Mouse (Mus musculus) layer of hippocampus, adult 9-11 months (tissue): Measurements from ENCODE around the gene Mcm2.
A peak's percentile ranks its signal among the peaks of the same experiment; 100 is the strongest.

Experiments used
- DNase-seq: peaks from one replicate; pipeline ENCODE4 v3.0.0; 2022

Mcm2 gene

DNA sequence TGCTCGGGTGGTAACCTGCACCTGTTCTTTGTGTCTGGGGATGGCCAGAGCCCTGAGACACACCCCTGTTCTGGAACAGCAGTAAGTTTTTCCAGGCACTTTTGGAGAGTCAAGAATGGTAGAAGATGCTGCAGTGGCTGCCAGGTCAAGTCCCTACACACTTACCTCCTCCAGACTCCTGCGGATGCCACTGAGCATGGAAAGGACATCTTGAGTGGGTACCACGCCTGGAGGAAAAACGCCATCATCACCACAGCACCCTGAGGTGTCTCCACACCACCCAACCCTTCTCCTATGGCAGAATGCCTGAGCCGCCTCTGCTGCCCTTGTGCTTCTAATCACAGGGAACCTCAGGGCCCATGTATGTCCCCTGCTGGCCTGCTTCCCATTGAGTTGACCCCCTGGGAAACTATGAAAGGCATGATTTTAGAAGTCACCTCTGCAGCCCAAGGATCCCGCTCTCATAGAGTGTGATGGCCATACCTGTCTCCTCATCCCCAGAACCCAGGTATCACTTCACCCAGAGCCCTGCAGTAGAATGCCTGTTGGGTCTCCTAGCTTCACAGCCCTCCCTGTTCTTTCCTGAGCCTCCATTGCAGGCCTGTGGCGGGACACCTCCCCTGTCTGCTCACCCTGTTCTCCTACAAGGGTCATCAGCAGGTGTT, 53.5 kb downstream of the Mcm2 start:
- DNase-seq, result no peak

DNA sequence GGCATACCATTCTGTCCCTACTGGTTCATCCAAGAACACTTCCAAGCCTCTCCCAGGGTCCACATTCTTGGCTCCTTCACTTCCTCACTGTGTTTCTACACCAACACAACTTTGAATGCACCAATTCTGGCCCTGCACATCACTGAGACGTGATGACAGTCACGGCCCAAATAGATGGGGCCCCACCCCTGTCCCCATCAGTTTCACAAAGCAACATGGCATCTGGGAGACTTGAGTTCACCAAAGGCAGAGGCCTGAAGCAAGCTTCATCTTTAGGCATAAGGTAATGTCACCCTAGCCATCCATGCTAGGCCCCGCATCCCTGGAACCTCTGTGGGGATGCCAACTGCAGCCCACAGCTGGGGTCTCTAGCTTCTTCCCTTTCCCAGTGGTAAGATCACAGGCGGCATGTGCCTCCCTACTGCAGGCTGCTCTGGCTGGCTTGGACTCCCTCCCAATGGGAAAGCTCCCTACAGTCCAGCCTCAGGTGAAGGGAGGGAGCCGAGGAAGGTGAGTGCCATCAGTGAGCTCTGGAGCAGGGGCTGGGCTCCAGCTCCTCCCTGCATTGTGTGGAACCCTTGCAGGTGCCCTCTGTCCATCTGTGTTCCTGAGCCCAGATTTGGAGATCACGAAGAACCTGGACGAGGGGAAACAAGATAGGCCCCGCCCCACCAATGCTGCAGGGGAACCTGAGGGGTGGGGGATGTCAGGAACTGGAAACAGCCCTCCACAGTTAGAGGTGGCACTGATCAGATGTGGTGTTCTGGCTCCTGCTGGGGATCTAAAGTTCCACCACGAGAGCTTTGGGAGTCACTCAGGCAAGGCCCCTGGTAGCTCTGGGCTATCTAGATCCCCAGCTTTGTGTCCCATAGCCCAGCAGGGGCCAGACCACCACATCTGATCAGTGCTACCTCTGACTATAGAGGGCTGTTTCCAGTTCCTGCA, 54.5 kb downstream of the Mcm2 start:
- no peak for DNase-seq

DNA sequence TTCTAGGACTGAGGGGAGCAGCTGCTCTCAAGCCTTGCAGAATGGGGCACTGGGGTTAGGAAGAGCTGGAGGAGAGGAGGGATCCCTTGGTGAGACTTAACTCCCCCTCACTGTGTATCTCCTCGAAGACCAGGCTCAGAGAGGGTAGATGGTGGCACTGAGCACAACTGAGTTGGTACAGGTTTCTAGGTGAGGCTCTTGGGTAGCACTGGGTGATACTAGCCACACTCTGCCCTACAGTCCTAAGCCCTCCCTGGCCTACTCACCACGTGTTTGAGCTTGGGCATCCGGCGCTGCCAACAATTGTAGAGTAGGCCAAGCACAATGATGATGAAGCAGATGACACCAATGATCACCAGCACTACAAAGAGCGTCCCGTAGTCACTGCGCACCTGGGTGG, 55.3 kb downstream of the Mcm2 start:
- no peak for DNase-seq

DNA sequence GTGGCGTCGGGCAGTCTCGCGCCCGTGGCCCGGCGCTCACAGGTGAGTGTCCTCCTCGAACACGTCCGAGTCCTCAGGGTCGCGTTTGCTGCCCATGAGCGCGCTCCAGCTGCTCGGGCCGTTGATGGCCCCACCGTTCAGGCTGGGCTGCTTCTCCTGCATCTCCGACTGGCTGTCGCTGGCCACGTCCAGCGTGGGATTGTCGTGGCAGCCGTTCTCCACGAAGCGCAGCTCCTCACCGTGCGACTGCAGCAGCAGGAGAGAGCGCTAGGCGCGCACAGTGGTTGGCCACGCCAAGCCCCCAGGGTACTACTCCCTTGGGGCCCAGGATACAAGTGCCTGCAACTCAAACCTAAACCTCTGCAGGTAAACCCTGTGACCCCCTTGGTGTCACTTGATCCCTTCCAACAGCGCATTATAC, 55.8 kb downstream of the Mcm2 start:
- peak; percentile 59 for DNase-seq

DNA sequence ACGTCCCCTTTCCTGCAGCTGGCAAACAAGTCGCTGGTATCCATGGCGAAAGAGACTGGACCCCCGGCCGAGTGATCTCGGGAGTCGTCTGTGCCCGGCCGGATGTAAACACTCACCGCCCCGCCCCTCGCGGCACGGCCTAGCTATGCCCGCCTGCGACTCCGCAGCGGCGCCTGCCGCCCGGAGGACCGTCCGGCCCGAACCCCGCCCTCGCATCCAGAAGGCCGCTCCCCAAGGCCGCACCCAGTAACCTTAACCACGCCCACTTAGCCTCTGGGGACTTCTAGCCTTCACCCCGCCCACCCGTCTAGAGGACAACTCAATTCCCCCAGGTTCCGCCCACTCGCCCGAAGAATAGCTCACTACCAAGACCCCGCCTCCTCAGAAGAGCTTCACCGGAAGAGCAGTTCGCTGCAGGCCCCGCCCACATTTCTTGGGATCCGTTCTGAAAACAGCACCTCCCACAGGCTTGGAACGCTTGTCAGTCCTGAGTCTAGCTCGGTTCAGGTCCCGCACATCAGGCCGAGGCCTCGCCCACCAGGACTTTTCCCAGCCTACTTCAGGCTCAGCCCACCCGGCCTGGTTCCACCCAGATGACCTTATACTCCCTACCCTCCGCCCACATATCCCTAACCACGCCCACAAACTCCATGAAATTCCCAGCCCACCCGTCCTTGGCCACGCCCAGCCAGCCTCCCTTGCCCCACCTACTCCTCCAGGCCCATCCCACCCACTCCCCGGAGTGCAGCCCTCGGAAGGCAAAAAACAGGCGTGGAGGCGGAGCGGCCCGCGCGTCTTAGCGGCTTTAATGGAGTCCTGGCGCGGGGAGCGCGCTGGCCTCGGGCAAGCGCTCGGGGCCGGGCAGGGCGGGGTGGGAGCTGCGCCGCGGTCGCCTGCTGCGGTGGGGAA, 56.5 kb downstream of the Mcm2 start, which contains the start of gene Abtb1:
Gene Abtb1, minus strand, starts transcription at position 204 of the 909 bp plus-strand sequence.
- DNase-seq, result peak; percentile 100

DNA sequence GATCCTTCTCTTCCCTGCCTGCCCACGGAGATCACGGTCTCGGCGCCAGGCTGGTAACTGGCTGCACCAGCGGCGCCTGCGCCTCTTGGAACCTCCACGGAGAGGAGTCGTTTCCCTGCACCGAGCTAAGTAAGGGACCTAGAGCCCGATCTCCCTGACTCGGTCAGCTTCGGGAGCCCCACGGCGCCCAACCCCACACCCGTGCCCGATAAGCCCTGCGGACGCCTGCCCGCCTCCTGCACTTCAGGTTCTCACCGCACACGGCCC, 57.1 kb downstream of the Mcm2 start:
- DNase-seq, result no peak

DNA sequence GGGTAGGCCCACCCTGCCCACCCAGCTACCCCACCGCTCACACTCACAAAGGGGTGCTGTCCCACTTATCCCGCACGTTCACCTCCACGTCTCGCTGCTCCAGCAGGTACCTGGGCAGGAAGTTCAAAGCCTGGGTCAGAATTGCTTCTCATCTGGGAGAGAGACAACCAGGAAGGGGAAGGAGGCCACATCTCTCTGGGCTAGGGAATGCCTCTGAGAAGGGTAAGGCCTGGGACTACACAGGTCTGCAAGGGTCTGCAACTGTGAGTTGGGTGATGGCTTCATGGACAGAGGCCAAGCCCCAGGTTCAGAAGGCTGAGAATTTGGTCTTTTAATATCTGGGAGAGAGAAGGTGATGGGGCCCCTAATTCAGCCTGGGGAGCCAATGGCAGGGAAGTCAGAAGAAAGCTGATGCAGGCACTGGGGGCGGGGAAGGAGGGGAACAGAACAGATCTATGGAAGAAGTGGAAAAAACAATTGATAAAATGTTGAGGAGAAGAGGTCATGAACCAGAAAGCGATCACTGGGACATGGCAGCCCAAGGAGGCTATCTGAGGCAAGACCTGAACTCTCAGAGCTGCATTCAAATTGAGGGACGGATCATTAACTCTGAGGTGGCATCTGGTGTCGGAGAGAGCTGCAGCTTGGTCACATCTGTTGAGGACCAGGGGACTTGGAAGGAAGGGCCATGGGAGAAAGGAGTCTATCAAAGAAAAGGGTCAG, 57.6 kb downstream of the Mcm2 start:
- no peak for DNase-seq

DNA sequence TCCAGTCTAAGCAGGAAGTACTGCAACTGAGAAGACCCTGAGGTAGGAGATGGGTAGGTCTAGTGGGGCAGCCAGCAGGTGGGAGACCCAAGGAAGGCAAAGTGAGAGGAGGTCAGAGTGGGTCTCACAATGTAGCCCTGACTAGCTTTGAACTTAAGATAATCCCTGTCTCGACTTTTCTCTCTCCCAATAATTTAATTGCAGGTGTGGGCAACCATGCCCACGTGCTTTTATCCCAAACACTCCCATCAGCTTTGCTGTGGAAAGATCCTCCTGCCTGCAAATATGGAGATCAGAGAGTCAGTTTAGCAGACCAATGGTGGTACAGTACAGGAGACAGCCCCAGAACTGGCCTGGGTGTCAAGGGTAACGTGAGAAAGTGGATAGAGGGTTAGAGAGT, 58.4 kb downstream of the Mcm2 start:
- DNase-seq, result no peak

DNA sequence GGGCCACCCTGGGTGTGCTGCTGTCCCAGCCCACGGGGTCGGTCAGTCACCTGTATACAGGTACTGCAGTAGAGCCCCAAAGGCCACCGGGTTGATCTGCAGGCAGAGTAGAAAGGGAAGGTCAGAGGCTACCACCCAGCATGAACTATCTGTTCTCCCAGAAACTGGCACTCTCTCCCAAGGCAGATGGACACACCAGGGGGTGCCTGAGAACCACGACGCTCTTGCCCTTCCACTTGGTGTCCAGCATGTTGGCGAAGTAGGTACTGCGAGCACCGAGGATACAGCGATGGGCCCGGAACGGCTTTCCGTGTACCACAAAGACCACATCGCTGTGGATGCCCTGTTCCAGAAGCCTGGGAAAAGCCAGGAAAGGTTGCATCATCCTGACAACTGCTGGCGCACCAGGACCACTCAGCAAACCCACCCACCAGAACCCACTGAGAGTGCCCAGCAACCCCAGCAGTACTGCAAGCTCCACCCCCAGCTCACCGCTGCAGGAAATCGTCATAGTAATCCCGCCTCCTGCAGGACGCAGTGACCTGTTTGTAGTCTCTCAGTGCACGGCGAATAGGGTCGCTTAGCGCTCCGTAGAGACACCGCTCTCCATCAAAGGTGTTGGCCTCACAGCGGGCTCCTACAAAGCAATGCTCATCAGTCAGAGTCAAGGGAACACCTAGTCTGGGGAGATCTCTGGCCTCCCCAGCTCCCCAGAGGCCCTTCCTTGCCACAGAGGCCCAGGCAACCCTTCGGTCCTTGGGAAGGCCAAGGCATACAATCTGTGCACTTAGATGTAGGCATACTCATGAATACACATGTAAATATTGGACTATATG, 59.2 kb downstream of the Mcm2 start:
- DNase-seq, result no peak

DNA sequence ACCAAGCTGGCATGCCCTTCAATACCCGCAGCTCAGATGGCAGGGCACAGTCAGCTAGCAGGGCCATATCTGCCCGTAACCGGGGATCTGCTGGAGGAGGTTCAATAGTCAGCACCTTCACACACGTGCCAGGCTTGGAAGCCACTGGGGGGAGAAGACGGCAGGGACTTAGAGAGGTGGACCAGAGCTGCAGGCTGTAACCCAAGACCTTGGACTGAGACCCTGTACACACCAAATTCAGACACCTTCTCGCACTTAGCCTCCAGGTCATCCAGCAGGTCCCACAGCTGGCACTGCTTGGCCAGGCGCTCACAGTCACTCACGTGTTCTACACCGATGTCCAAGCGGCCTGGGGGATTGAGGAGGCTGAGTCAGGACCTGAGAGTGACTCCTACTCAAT, 60.0 kb downstream of the Mcm2 start:
- no peak for DNase-seq

DNA sequence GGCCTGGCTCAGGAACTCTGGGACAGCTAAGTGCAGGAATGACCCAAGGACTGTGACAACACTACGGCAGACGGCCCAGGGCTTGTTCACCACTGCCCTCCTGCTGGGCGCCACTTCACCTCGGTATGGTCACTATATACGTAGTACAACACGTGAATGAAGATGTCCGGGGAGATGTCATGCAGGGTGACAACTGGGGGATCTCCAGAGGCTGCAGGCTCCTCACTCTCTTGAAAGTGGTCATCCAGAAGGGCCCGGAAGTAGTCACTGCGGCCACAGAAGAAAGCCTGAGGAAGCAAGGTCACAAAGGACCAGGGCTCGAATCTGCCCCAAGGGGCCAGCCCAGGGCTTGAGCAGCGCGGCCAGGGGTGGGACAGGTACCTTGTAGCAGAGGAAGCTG, 60.6 kb downstream of the Mcm2 start:
- no peak for DNase-seq

DNA sequence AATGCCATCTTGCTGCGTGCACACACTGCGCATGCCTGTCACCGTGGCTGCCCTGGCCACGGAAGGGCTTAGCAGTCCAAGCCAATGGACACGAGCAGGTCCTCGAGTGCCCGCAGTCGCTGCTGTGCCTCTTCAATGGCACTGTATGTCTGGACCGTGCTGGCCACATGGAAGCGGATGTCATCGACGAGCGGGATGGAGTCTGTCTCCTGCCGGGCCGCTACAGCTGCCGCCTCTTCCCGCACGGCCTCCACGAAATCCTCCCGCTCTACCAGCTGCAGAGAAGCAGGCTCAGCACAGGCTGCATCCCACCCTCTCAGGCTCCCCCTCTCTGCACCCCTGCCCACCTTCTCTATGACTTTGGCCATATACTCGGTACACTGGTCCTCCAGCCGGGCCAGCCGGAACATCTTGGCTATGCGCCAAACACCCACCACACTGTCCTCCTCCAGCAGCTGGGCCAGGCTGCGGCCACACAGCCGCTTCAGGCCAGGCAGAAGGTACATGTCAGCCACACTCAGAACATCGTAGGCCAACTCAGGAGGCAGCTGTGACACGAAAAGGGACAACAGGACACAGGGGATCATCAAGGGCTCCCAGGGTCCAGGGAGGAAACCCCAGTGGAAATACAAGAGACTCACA, 62.3 kb downstream of the Mcm2 start:
- DNase-seq, result no peak

DNA sequence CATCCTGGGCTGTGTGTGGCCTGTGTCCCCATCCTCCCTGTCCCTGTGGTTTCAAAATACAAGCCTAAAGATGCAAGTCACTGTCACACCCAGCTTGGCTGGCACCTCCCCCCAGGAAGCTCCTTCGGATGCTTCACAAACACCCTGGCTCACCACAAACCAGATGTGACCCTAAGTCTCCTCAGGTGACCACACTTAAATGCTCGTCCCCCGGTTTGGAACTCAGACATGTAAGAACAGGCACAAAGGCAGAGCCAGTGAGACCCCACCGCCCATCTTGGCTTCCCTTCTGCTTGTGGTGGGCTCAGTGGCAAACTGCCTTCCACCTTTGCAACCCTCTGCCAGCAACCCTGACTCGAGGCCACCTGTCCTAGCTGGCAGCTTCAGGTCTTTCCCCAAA, 63.5 kb downstream of the Mcm2 start:
- no peak for DNase-seq
